Mouse (Mus musculus) forebrain, embryonic 16.5 days (tissue): Measurements from ENCODE around the gene Ncf2. TPM values are rescaled to one million over a fixed set of nuclear protein-coding genes. Genes with fewer than 3 reads are reported as not detected.

Experiments
- ATAC-seq: fragments of 200-750 bp; cut with Nextera tagmentation; 2 replicates; pipeline ENCODE4 v1.8.0; 2017; ENCODE audit warnings: mild to moderate bottlenecking, moderate library complexity
- H3K27ac ChIP-seq: fragments of 300-500 bp; sonication (generic); 2 replicates; pipeline ENCODE4 v1.5.1; 2014; ENCODE audit warnings: low read length, control low read depth
- H3K27me3 ChIP-seq: fragments of 300-500 bp; sonication (generic); replicated peaks from 2 replicates; pipeline ENCODE4 v1.6.1; 2014; ENCODE audit warnings: low read length; ENCODE audit not compliant: control insufficient read depth, insufficient read depth
- H3K36me3 ChIP-seq: fragments of 300-500 bp; sonication (generic); 2 replicates; pipeline ENCODE4 v1.6.1; 2014; ENCODE audit not compliant: control insufficient read depth, insufficient read depth
- H3K4me1 ChIP-seq: fragments of 300-500 bp; sonication (generic); replicated peaks from 2 replicates; pipeline ENCODE4 v1.6.1; 2014; ENCODE audit warnings: low read length; ENCODE audit not compliant: control insufficient read depth, insufficient read depth
- H3K4me2 ChIP-seq: fragments of 300-500 bp; sonication (generic); 2 replicates; pipeline ENCODE4 v1.6.1; 2014; ENCODE audit warnings: mild to moderate bottlenecking, low read length, control low read depth
- H3K4me3 ChIP-seq: fragments of 300-500 bp; sonication (generic); replicated peaks from 2 replicates; pipeline ENCODE4 v1.5.1; 2014; ENCODE audit warnings: mild to moderate bottlenecking, low read length, control low read depth
- H3K9ac ChIP-seq: fragments of 300-500 bp; sonication (generic); replicated peaks from 2 replicates; pipeline ENCODE4 v1.6.1; 2014; ENCODE audit warnings: low read depth, low read length, control low read depth
- H3K9me3 ChIP-seq: fragments of 300-500 bp; sonication (generic); 2 replicates; pipeline ENCODE4 v1.6.1; 2016; ENCODE audit warnings: low read length; ENCODE audit not compliant: control insufficient read depth
- WGBS: fragments of 180-500 bp; shearing (Covaris S2); extraction: QIAGEN DNeasy Blood & Tissue Kit; methylation state at CpG from one replicate; pipeline ENCODE4 v1.1.7; 2014; 5-methylcytosine and 5-hydroxymethylcytosine counted together
- polyA plus RNA-seq: library from polyadenylated mRNA; unstranded; fragments of >200 nt; fragmentation: Nextera tagmentation; extraction: Ambion mirVana; gene quantifications from 2 replicates; pipeline ENCODE4 v1.2.1, GENCODE M21; 2015

Ncf2 gene
- polyA plus RNA-seq, 1 experiment from 2014 or later, result 2.2 TPM

GRCm38 (mm10) chr1:152824206-152824605 lies 24.2 kb downstream of the Ncf2 start:
- H3K27me3 ChIP-seq, result no peaks in the 10 kb centered on the region
- H3K9me3 ChIP-seq, result peaks cover 3% of the 10 kb centered on the region; the same call in 1 of the 2 replicates
- H3K9ac ChIP-seq, result no peak overlapping the region
- H3K4me1 ChIP-seq, result no peaks in the 10 kb centered on the region
- no peak overlapping the region for H3K4me3 ChIP-seq
- no peak overlapping the region for H3K27ac ChIP-seq
- ATAC-seq, result no peak
- no peak overlapping the region for H3K4me2 ChIP-seq
- 80% methylated on average over 9 of the region's 9 CpGs for WGBS
- no peaks in the 10 kb centered on the region for H3K36me3 ChIP-seq

- H3K4me3 ChIP-seq, result no peak overlapping the region
- WGBS, result 90% methylated on average over 5 of the region's 5 CpGs
- H3K4me1 ChIP-seq, result 0 out of 2 replicates have a peak, but pooled peaks cover 4% of the 10 kb centered on the region
- peaks cover 3% of the 10 kb centered on the region; the same call in 1 of the 2 replicates for H3K9me3 ChIP-seq
- H3K36me3 ChIP-seq, result no peaks in the 10 kb centered on the region
- H3K9ac ChIP-seq, result no peak overlapping the region
- no peak overlapping the region for H3K4me2 ChIP-seq
- no peaks in the 10 kb centered on the region for H3K27me3 ChIP-seq
- ATAC-seq, result no peak
- no peak overlapping the region for H3K27ac ChIP-seq
Observed at GRCm38 (mm10) chr1:152826446-152826845, 26.5 kb downstream of the Ncf2 start.

- WGBS, result 65% methylated on average over 5 of the region's 5 CpGs
- Histone ChIP-seq H3K4me2 (no peak overlapping the region), H3K4me1 (0 out of 2 replicates have a peak, but pooled peaks cover 4% of the 10 kb centered on the region), H3K27ac (no peak overlapping the region), H3K4me3 (no peak overlapping the region), H3K9ac (no peak overlapping the region), H3K9me3 (no peaks in the 10 kb centered on the region), H3K36me3 (no peaks in the 10 kb centered on the region), H3K27me3 (no peaks in the 10 kb centered on the region)
- ATAC-seq, result no peak
Observed at GRCm38 (mm10) chr1:152828168-152828567, 28.2 kb downstream of the Ncf2 start.

- Histone ChIP-seq H3K4me3 (no peak overlapping the region), H3K9ac (no peak overlapping the region), H3K36me3 (no peaks in the 10 kb centered on the region), H3K4me2 (no peak overlapping the region), H3K27me3 (no peaks in the 10 kb centered on the region), H3K9me3 (no peaks in the 10 kb centered on the region), H3K27ac (no peak overlapping the region), H3K4me1 (0 out of 2 replicates have a peak, but pooled peaks cover 4% of the 10 kb centered on the region)
- WGBS, result 84% methylated on average over 10 of the region's 10 CpGs
- ATAC-seq, result no peak
Observed at GRCm38 (mm10) chr1:152828637-152829355, 28.8 kb downstream of the Ncf2 start.

- 95% methylated on average over 9 of the region's 9 CpGs for WGBS
- H3K4me1 ChIP-seq, result 0 out of 2 replicates have a peak, but pooled peaks cover 4% of the 10 kb centered on the region
- H3K27me3 ChIP-seq, result no peaks in the 10 kb centered on the region
- no peak overlapping the region for H3K4me2 ChIP-seq
- H3K9me3 ChIP-seq, result no peaks in the 10 kb centered on the region
- no peak overlapping the region for H3K4me3 ChIP-seq
- no peak overlapping the region for H3K9ac ChIP-seq
- no peaks in the 10 kb centered on the region for H3K36me3 ChIP-seq
- H3K27ac ChIP-seq, result no peak overlapping the region
- no peak for ATAC-seq
Observed at GRCm38 (mm10) chr1:152830054-152830453, 30.1 kb downstream of the Ncf2 start.

- 72% methylated on average over 8 of the region's 8 CpGs for WGBS
- ATAC-seq, result peak; percentile 86
- Histone ChIP-seq H3K36me3 (no peaks in the 10 kb centered on the region), H3K4me2 (no peak overlapping the region), H3K4me3 (no peak overlapping the region), H3K27ac (peak overlapping the region; percentile 32; the same call in 1 of the 2 replicates), H3K4me1 (0 out of 2 replicates have a peak, but pooled peaks cover 4% of the 10 kb centered on the region), H3K27me3 (no peaks in the 10 kb centered on the region), H3K9ac (no peak overlapping the region), H3K9me3 (no peaks in the 10 kb centered on the region)
Observed at GRCm38 (mm10) chr1:152831003-152831402, 31.0 kb downstream of the Ncf2 start.

- Histone ChIP-seq H3K9ac (no peak overlapping the region), H3K27me3 (no peaks in the 10 kb centered on the region), H3K4me2 (no peak overlapping the region), H3K27ac (no peak overlapping the region), H3K36me3 (no peaks in the 10 kb centered on the region), H3K9me3 (no peaks in the 10 kb centered on the region), H3K4me1 (0 out of 2 replicates have a peak, but pooled peaks cover 4% of the 10 kb centered on the region), H3K4me3 (no peak overlapping the region)
- ATAC-seq, result no peak
- WGBS, result 84% methylated on average over 5 of the region's 5 CpGs
Observed at GRCm38 (mm10) chr1:152831619-152832018, 31.6 kb downstream of the Ncf2 start.

GRCm38 (mm10) chr1:152832316-152832715 lies 32.3 kb downstream of the Ncf2 start:
- Histone ChIP-seq H3K27me3 (no peaks in the 10 kb centered on the region), H3K4me3 (no peak overlapping the region), H3K4me2 (no peak overlapping the region), H3K4me1 (0 out of 2 replicates have a peak, but pooled peaks cover 4% of the 10 kb centered on the region), H3K36me3 (no peaks in the 10 kb centered on the region), H3K9ac (no peak overlapping the region), H3K9me3 (no peaks in the 10 kb centered on the region), H3K27ac (no peak overlapping the region)
- ATAC-seq, result no peak
- 90% methylated on average over 6 of the region's 6 CpGs for WGBS

GRCm38 (mm10) chr1:152835061-152835460 lies 35.1 kb downstream of the Ncf2 start:
- WGBS, result 90% methylated on average over 3 of the region's 3 CpGs
- no peak for ATAC-seq
- Histone ChIP-seq H3K4me2 (no peak overlapping the region), H3K4me3 (no peak overlapping the region), H3K9me3 (no peaks in the 10 kb centered on the region), H3K9ac (no peak overlapping the region), H3K36me3 (peaks cover 14% of the 10 kb centered on the region), H3K4me1 (0 out of 2 replicates have a peak, but pooled peaks cover 4% of the 10 kb centered on the region), H3K27ac (no peak overlapping the region), H3K27me3 (no peaks in the 10 kb centered on the region)
